Mouse (Mus musculus): ENCODE data around the gene Gm27029. TPM values are rescaled to one million over a fixed set of nuclear protein-coding genes. Genes with fewer than 3 reads are reported as not detected.
A peak's percentile ranks its signal among the peaks of the same experiment; 100 is the strongest.
"Not testable (repeated sequence)": the region's sequence is repeated elsewhere in the genome, so short reads cannot be mapped to it uniquely, and the experiment has no call there.

Gene Gm27029
- polyA plus RNA-seq, 1 experiment from 2014 or later = 16.0 TPM

GRCm38 (mm10) chr11:101441450-101442126 is 17.0 kb upstream of the Gm27029 start:
- Histone ChIP-seq H3K36me3 (ENCODE audit: control insufficient read depth, insufficient read depth, low read length) (peaks cover 28% of the 10 kb centered on the region), H3K4me3 (ENCODE audit: low read depth, low read length) (peak overlapping the region; percentile 83), H3K4me2 (ENCODE audit: low read depth, low read length) (peak overlapping the region; percentile 80), H3K4me1 (ENCODE audit: control insufficient read depth, insufficient read depth, low read length) (peaks cover 10% of the 10 kb centered on the region)
- H3K9me3 ChIP-seq (ENCODE audit: control insufficient read depth, low read length); H3K27ac ChIP-seq (replicated peaks; ENCODE audit: low read depth, low read length); H3K9ac ChIP-seq (ENCODE audit: low read depth, low read length); H3K27me3 ChIP-seq (replicated peaks; ENCODE audit: control insufficient read depth, insufficient read depth, low read length); DNase-seq (ENCODE audit: low spot score); ATAC-seq (ENCODE audit: low read depth): not testable (repeated sequence)
- WGBS = 43% methylated on average over 15 of the region's 15 CpGs

DNA sequence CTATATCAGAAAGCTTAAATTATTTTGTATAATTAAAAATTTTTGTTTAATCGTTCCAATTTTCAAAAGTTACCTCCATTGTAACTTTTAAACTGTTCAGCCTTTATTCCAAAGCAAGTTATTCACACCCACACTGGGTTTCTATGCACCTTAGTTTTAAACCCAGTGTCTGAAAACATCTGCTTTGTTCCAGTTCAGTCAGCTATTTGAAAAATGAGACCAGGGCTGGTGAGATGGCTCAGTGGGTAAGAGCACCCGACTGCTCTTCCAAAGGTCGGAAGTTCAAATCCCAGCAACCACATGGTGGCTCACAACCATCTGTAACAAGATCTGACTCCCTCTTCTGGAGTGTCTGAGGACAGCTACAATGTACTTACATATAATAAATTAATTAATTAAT is 13.4 kb upstream of the Gm27029 start:
- not testable (repeated sequence) for H3K27ac ChIP-seq (replicated peaks; ENCODE audit: low read depth, low read length); H3K9me3 ChIP-seq (ENCODE audit: control insufficient read depth, low read length); H3K4me3 ChIP-seq (ENCODE audit: low read depth, low read length); DNase-seq (ENCODE audit: low spot score); H3K4me1 ChIP-seq (ENCODE audit: control insufficient read depth, insufficient read depth, low read length); H3K27me3 ChIP-seq (replicated peaks; ENCODE audit: control insufficient read depth, insufficient read depth, low read length); H3K4me2 ChIP-seq (ENCODE audit: low read depth, low read length); ATAC-seq (ENCODE audit: low read depth); H3K9ac ChIP-seq (ENCODE audit: low read depth, low read length)
- peaks cover 31% of the 10 kb centered on the region for H3K36me3 ChIP-seq (ENCODE audit: control insufficient read depth, insufficient read depth, low read length)
- WGBS = 45% methylated on average over 3 of the region's 3 CpGs

- H3K4me1 ChIP-seq (ENCODE audit: control insufficient read depth, insufficient read depth, low read length) = no peaks in the 10 kb centered on the region
- H3K4me2 ChIP-seq (ENCODE audit: low read depth, low read length) = no peak overlapping the region
- DNase-seq (ENCODE audit: low spot score) (no peak), ATAC-seq (ENCODE audit: low read depth) (no peak)
- WGBS = 84% methylated on average over 4 of the region's 4 CpGs
- no peak overlapping the region for H3K27ac ChIP-seq (replicated peaks; ENCODE audit: low read depth, low read length)
- no peak overlapping the region for H3K9ac ChIP-seq (ENCODE audit: low read depth, low read length)
- no peaks in the 10 kb centered on the region for H3K9me3 ChIP-seq (ENCODE audit: control insufficient read depth, low read length)
- no peaks in the 10 kb centered on the region for H3K27me3 ChIP-seq (replicated peaks; ENCODE audit: control insufficient read depth, insufficient read depth, low read length)
- H3K4me3 ChIP-seq (ENCODE audit: low read depth, low read length) = no peak overlapping the region
- H3K36me3 ChIP-seq (ENCODE audit: control insufficient read depth, insufficient read depth, low read length) = peaks cover 40% of the 10 kb centered on the region
These were observed 12.3 kb upstream of the Gm27029 start for GRCm38 (mm10) chr11:101436916-101437315.

DNA sequence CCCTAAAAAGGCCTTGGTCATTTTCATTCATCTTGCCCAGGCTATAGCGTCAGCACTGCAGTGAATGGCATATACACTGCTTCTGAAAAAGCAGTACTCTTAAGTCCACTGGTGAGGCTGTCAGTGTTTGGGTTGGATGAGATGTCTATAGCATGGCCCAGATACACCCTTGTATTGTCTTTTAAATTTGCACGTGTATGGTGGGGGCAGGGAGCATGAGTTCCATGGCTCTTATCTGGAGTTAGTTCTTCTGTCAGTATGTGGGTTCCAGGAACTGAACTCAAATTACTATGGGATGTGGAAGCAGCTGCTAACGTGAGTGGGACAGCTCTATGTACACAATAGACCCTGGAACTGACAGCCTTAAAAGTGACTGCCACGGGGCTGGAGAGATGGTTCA is 11.2 kb upstream of the Gm27029 start:
- Histone ChIP-seq H3K4me3 (ENCODE audit: low read depth, low read length) (no peak overlapping the region), H3K9me3 (ENCODE audit: control insufficient read depth, low read length) (no peaks in the 10 kb centered on the region), H3K4me1 (ENCODE audit: control insufficient read depth, insufficient read depth, low read length) (no peaks in the 10 kb centered on the region), H3K36me3 (ENCODE audit: control insufficient read depth, insufficient read depth, low read length) (peaks cover 51% of the 10 kb centered on the region), H3K4me2 (ENCODE audit: low read depth, low read length) (no peak overlapping the region), H3K9ac (ENCODE audit: low read depth, low read length) (no peak overlapping the region), H3K27ac (replicated peaks; ENCODE audit: low read depth, low read length) (no peak overlapping the region), H3K27me3 (replicated peaks; ENCODE audit: control insufficient read depth, insufficient read depth, low read length) (no peaks in the 10 kb centered on the region)
- DNase-seq (ENCODE audit: low spot score) = no peak
- WGBS = 83% methylated on average over 4 of the region's 4 CpGs
- ATAC-seq (ENCODE audit: low read depth) = no peak

GRCm38 (mm10) chr11:101433396-101433795 is 8.8 kb upstream of the Gm27029 start:
- Histone ChIP-seq H3K4me2 (ENCODE audit: low read depth, low read length) (no peak overlapping the region), H3K27me3 (replicated peaks; ENCODE audit: control insufficient read depth, insufficient read depth, low read length) (no peaks in the 10 kb centered on the region), H3K9me3 (ENCODE audit: control insufficient read depth, low read length) (no peaks in the 10 kb centered on the region), H3K27ac (replicated peaks; ENCODE audit: low read depth, low read length) (no peak overlapping the region), H3K4me3 (ENCODE audit: low read depth, low read length) (no peak overlapping the region), H3K9ac (ENCODE audit: low read depth, low read length) (no peak overlapping the region), H3K4me1 (ENCODE audit: control insufficient read depth, insufficient read depth, low read length) (no peaks in the 10 kb centered on the region), H3K36me3 (ENCODE audit: control insufficient read depth, insufficient read depth, low read length) (peaks cover 66% of the 10 kb centered on the region)
- DNase-seq (ENCODE audit: low spot score) (no peak), ATAC-seq (ENCODE audit: low read depth) (no peak)
- 90% methylated on average over 12 of the region's 13 CpGs for WGBS

- Histone ChIP-seq H3K27me3 (replicated peaks; ENCODE audit: control insufficient read depth, insufficient read depth, low read length) (no peaks in the 10 kb centered on the region), H3K4me1 (ENCODE audit: control insufficient read depth, insufficient read depth, low read length) (peaks cover 5% of the 10 kb centered on the region; the same call in 1 of the 2 replicates), H3K4me2 (ENCODE audit: low read depth, low read length) (no peak overlapping the region), H3K4me3 (ENCODE audit: low read depth, low read length) (no peak overlapping the region), H3K9me3 (ENCODE audit: control insufficient read depth, low read length) (no peaks in the 10 kb centered on the region), H3K36me3 (ENCODE audit: control insufficient read depth, insufficient read depth, low read length) (peaks cover 66% of the 10 kb centered on the region), H3K9ac (ENCODE audit: low read depth, low read length) (no peak overlapping the region), H3K27ac (replicated peaks; ENCODE audit: low read depth, low read length) (no peak overlapping the region)
- ATAC-seq (ENCODE audit: low read depth) (no peak), DNase-seq (ENCODE audit: low spot score) (no peak)
- 86% methylated on average over 9 of the region's 9 CpGs for WGBS
These were observed 6.7 kb upstream of the Gm27029 start for GRCm38 (mm10) chr11:101431327-101431726.

DNA sequence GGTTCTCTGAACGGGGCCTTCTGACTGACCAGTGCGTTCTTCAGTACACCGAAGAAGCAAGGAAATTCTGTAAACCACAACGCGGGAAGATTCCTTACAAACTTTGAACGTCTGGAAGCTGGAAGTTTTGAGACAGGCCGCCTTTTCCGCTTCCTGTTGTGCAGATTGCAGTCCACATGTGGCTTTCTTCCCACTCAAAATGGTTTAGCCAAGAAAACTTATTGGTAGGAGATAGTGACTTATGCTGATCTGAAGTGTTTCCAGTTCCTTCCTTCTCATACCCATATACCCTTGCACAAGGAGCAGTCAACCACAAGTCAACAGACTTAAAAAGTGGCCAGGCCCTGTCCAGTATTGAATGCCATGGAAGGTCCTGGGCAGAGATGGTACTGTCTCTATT is 1.6 kb upstream of the Gm27029 start:
- 49% methylated on average over 8 of the region's 8 CpGs for WGBS
- Histone ChIP-seq H3K27me3 (replicated peaks; ENCODE audit: control insufficient read depth, insufficient read depth, low read length) (no peaks in the 10 kb centered on the region), H3K9ac (ENCODE audit: low read depth, low read length) (peak overlapping the region; percentile 84), H3K4me3 (ENCODE audit: low read depth, low read length) (peak overlapping the region; percentile 93), H3K27ac (replicated peaks; ENCODE audit: low read depth, low read length) (no peak overlapping the region), H3K36me3 (ENCODE audit: control insufficient read depth, insufficient read depth, low read length) (peaks cover 18% of the 10 kb centered on the region), H3K9me3 (ENCODE audit: control insufficient read depth, low read length) (no peaks in the 10 kb centered on the region), H3K4me1 (ENCODE audit: control insufficient read depth, insufficient read depth, low read length) (peaks cover 20% of the 10 kb centered on the region), H3K4me2 (ENCODE audit: low read depth, low read length) (peak overlapping the region; percentile 90)
- no peak for DNase-seq (ENCODE audit: low spot score)
- ATAC-seq (ENCODE audit: low read depth) = no peak

DNA sequence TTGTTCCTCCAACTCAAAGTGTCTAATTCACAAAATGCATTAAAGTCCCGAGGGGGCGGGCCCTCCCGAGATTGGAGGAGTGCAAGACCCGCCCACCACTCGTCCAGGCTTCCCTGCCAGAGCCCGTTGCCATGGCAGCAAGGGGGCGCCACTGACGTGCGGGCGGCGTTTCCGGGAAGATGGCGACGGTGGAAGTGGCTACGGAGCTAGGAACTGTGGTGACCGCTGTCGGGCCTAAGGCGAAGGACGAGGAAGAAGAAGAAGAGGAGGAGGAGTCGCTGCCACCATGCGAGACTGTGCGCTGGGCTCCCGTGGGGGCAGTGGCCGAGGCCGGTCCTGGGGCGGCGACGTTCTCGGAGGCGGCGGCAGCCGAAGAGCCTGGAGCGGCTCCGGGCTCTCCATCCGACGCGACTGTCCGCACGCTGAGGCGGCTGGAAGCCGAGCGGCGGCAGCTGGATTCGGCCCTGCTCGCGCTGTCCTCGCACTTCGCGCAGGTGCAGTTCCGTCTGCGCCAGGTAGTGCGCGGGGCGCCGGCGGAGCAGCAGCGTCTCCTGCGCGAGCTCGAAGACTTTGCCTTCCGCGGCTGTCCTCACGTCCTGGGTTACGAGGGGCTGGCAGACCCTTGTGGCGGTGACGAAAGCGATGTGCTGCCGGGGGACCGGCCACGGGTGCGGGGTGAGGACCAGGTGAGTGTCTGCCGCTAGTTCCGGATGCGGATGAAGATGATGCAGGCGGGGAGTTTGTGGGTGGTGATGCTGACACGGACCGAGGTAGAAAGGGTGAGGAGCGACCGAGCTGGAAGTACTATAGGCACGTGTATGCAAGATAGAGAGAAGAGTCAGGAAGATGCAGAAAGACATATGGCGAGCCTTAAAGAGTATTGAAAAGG is 573 bp upstream of the Gm27029 start, which contains the start of the genes Rundc1 and Ptges3l:
Gene Rundc1, plus strand, starts transcription at position 161 of the 889 bp plus-strand sequence.
Gene Ptges3l, minus strand, starts transcription at position 409 of the 889 bp plus-strand sequence.
- Histone ChIP-seq H3K9me3 (ENCODE audit: control insufficient read depth, low read length) (no peaks in the 10 kb centered on the region), H3K27ac (replicated peaks; ENCODE audit: low read depth, low read length) (peak within 1 kb of the TSS; percentile 87), H3K36me3 (ENCODE audit: control insufficient read depth, insufficient read depth, low read length) (peaks cover 10% of the 10 kb centered on the region; the same call in 1 of the 2 replicates), H3K27me3 (replicated peaks; ENCODE audit: control insufficient read depth, insufficient read depth, low read length) (no peaks in the 10 kb centered on the region), H3K4me2 (ENCODE audit: low read depth, low read length) (peak within 1 kb of the TSS; percentile 90), H3K9ac (ENCODE audit: low read depth, low read length) (peak within 1 kb of the TSS; percentile 84), H3K4me1 (ENCODE audit: control insufficient read depth, insufficient read depth, low read length) (peaks cover 20% of the 10 kb centered on the region), H3K4me3 (ENCODE audit: low read depth, low read length) (peak within 1 kb of the TSS; percentile 93)
- WGBS = under 1% methylated on average over 55 of the region's 81 CpGs
- DNase-seq (ENCODE audit: low spot score) (peak; percentile 99), ATAC-seq (ENCODE audit: low read depth) (peak; percentile 93)
